Mouse (Mus musculus) liver, embryonic 14.5 days (tissue): ENCODE measurements at regions not wholly inside any gene's neighbourhood (a gene's known extent, or its start where the extent isn't known, plus 50 kb on each side); places are given as distances from the start of the nearest gene placed in this dataset.

ENCODE experiments used
- CTCF ChIP-seq: IDR thresholded peaks from 2 replicates; pipeline ENCODE4 v1.5.1; 2016; ENCODE audit warnings: antibody characterized with exemption, low read depth, control low read depth
- EP300 ChIP-seq: IDR thresholded peaks from 2 replicates; pipeline ENCODE4 v1.6.1; 2016; ENCODE audit warnings: antibody characterized with exemption, low read depth

- TF ChIP-seq CTCF (no peak), EP300 (no peak)
These were observed 155.0 kb upstream of the Igsf21 start for GRCm38 (mm10) chr4:140401632-140402031.
